Mouse (Mus musculus): ENCODE data around the gene Grap.

DNA sequence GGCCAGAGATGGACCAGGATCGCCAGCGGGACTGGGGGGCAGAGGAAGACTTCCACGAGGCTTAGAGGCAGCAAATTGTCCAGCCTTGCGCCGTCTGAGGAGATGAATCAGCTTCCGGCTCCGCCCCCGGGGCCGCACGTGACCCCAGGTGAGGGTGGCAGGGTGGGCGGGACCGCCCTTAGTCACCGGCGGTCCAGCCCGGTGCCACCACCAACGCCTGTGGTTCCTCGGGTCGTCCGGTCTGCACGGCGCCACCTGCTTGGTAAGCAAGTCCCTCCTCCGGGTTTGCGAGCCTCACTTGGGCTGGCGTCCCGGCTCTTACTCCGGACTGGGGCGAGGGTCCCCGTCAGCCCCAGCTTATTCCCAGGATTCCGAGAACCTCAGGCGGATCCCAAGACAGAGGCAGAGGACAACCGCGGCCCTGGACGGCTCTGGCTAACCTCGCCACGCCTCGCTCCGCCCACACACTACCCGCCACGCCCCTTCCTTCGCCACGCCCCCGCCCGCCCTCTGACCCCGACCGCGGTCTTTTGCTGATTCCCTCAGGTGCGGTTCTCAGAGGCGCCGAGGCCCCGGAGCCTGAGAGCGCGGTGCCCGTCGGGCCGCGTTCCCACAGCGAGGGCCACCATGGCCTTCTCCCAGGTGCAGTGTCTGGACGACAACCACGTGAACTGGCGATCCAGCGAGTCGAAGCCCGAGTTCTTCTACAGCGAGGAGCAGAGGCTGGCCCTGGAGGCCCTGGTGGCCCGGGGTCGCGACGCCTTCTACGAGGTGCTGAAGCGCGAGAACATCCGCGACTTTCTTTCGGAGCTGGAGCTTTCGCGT is 31.1 kb downstream of the Grap start, which contains the start of gene Fam83g:
- no peak for TF ChIP-seq EP300 (optimal IDR thresholded peaks at IDR 0.05)
- 0 out of 2 replicates have a peak, but pooled peaks have one; percentile 0 for TF ChIP-seq CTCF (IDR thresholded peaks at IDR 0.05; ENCODE audit: low read depth)
